Mouse (Mus musculus): ENCODE measurements around the gene Ube2d3.
A peak's percentile ranks its signal among the peaks of the same experiment; 100 is the strongest.
"Not testable (repeated sequence)": the region's sequence is repeated elsewhere in the genome, so short reads cannot be mapped to it uniquely, and the experiment has no call there.

Gene Ube2d3

GRCm38 (mm10) chr3:135438913-135439531 is 1.1 kb downstream of the Ube2d3 start:
- peak; percentile 76 for DNase-seq

DNA sequence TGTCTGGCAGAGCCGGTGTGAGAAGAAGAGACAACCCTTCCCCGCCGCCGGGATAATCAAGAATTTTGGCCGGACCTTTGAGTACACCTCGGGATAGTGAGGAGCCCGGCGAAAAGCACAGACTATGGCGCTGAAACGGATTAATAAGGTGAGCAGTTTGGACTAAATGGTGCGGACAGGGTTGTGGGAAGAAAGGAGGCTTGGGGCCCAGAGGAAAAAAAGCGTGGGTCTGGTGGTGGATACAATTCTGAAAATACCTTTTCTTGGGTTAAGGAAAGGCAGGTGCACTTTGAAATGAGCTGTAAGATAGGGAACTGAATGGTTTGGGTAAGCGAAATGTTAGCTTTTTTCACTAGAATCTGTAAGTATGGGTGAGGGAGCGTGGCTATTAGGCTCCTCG is 1.7 kb downstream of the Ube2d3 start:
- no peak for DNase-seq

DNA sequence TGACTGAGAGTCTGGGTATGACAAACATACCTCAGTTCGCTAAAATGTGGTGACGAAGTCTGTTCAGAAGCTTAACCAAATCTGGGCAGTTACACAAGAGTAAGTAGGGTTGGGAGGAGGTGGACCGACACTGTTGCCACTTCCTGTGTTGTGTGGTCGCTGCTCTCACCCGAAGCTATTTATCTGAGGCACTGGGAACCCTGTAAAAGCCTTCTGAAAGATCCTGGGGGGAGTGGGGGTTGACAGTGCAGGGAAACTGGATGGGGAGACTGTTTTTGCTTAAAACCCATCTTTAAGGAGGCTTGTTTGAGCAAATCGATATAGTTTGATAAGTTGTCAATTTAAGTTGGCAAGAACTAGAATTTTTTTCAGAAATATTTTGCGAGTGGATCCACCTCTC is 2.3 kb downstream of the Ube2d3 start:
- peak; percentile 33 for DNase-seq

DNA sequence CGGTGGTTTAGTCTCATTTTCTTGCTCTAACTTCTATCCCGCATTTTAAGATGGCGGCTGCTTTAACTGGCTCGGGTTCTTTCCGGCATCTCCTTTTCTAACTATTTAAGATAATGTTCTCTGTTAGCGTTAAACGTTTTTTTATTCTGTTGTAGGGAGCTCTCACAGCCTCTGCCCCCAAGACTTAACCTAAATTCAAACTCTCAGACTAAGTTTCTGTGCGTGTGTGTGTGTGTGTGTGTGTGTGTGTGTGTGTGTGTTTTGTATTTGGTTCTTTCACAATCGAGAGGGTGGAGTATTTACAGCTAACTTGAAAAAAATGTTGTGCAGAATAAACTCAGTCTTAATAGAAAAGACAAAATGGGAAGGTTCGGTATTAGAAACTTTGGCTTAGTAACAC is 2.7 kb downstream of the Ube2d3 start:
- DNase-seq: no peak

- no peak for DNase-seq
Measured at GRCm38 (mm10) chr3:135444930-135445329, 7.0 kb downstream of the Ube2d3 start.

DNA sequence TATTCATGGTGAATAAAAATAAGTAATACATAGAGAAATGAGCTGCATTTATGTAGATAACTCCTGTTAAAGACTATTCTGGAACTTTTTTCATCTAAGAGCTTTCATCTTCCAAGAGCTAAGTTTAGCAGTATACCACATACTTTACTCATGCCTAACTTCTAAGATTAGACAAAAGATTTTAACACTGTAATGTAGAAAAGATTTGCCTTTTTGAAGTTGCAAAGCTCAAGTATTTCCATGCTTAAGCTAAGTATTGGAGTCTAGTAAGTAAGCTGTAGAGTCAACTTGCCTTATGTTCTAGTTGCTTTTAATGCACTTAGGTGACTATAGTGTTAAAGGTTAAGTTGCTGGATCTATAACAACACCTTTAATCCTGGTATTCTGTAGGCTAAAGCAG is 21.0 kb downstream of the Ube2d3 start:
- no peak for DNase-seq

DNA sequence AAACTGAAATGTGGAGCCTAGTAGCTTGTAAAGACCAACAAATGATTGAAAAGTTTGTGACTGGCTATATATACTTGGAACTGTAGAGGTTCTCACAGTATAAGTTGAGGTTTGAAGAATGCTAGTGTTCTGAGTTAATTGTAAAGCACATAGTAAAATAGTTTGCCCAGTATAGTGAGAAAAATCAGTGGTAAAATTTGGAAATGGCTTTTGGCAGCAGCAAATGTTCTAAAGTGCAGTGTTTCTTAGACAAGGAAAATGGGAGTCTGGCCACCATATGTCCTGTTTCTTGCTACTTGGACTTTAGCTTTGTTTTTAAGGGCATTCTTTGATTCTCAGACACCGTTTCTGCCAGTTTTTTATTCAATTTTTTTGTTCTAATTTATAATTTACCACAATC is 30.5 kb downstream of the Ube2d3 start:
- DNase-seq: no peak

DNA sequence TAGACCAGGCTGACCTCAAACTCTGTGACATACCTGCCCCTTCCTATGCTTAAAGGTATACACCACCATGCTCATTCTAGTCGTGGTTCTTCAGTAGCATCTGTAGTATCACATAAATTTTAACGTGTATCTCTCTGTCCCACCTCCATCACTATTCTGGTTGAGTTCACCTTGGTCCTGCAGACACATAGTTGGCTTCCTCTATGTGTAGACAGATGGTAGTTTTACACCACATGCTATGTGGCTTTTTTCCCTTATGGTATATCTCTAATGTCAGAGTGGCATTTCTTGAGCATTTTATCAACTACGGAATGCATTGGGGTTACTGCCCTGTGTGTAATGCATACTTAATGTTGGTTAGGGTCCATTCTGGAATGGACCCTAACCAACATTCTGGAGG is 31.2 kb downstream of the Ube2d3 start:
- no peak for DNase-seq

GRCm38 (mm10) chr3:135469974-135470373 is 32.0 kb downstream of the Ube2d3 start:
- peak; percentile 61 for DNase-seq

GRCm38 (mm10) chr3:135470823-135471222 is 32.9 kb downstream of the Ube2d3 start:
- DNase-seq: no peak

DNA sequence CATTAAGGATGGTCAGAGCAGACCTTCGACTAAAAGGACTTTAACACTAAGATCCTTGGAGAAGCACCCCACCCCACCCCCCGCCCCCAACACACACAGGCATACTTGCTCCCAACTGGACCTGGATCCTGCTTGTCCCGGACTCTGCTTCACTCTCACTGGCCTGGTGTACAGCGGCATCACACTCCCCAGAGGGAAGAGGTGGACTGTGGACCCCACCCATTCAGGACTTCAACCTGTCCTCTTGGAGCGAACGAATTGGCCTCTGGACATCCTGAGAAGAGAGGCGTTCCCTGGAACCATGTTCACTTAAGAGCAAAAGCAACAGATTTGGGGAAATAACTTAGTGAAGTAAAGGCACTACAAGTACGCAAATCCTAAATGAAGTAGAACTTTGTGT is 37.1 kb downstream of the Ube2d3 start:
- no peak for DNase-seq

DNA sequence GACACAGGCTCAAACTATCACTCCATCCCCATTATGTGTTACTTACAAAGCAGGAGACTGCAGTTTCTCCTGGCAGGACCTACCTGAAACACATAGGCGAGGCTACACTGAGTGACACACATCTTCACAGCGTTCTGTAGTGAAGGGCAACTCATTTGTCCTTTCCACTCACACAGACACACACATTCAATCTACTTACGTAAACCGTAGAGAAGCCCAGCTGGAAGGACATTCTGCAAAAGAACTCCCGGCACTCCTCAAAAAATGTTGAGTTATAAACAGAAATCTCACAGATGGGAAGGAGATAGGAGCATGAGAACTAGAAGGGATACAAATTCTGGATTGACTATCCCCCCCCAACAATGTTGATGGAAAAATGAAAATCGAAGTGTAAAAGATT is 38.3 kb downstream of the Ube2d3 start:
- DNase-seq: peak; percentile 50

- DNase-seq: no peak
Measured at GRCm38 (mm10) chr3:135476977-135477376, 39.0 kb downstream of the Ube2d3 start.

- not testable (repeated sequence) for DNase-seq
Measured at GRCm38 (mm10) chr3:135479090-135479489, 41.1 kb downstream of the Ube2d3 start.

- no peak for DNase-seq
Measured at GRCm38 (mm10) chr3:135480767-135481166, 42.8 kb downstream of the Ube2d3 start.

- DNase-seq: no peak
Measured at GRCm38 (mm10) chr3:135481608-135482007, 43.7 kb downstream of the Ube2d3 start.

DNA sequence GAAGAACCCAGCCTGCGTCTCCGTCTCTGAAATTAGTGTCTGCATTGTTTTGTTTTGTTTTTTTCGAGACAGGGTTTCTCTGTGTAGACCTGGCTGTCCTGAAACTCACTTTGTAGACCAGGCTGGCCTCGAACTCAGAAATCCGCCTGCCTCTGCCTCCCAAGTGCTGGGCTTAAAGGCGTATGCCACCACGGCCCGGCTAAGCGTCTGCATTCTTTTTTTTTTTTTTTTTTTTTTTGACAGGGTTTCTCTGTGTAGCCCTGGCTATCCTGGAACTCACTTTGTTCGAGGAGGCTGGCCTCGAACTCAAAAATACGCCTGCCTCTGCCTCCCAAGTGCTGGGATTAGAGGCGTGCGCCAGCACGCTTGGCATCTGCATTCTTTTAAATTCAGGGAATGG is 46.7 kb downstream of the Ube2d3 start:
- DNase-seq: not testable (repeated sequence)

DNA sequence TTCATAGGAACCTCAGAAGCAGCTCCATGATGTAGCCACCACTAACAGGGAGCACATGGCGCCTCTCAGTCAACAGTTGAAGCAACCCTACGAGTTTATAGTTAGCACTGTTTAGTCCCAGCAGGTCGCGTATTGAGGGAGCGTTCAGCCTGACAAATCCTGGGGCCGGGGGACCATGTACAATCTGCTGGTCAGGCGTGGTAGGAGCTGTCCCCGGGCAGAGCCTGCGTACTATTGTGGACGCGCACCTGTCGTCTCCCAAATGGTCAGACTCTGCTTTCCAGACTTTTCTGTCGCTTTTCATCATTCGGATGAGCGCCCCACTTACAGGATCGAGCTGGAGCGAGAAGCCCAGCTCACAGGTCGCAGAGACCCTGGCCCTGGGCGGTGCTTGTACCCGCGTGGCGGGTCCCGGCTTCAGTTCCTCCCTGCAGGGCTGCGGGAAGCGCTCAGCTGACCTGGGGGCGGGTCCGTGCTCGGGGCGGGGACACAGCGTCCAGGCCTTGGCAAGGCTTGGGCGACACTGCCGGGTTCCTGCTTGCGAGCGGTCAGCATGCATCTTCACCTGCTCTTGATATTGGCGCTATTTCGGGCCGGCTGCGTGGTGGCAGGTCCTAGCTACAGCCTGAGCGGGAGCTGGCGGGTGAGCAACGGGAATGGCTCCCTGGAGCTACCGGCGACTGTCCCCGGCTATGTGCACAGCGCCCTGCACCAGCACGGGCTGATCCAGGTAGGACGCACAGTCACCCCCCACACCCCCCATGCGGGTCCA is 47.4 kb downstream of the Ube2d3 start, which contains the start of gene Manba:
Gene Manba (plus strand): TSS at position 484 of the 772 bp plus-strand sequence.
- DNase-seq: peak; percentile 61

DNA sequence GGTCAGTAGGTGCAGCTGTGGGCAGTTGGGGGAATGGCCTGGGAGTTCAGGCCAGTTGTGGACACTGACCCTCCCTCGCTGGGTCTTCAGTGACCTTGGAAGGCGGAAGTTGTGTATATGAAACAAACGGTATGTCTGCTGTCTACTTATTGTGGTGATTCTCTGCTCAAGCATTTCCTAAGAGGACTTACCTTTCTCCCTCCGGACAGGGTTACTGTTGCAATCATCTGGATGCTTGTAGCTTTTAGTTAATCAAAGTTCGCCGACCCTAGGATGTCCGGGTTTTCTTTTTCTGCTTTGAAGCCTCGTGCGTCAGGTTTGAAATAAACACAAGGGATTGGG is 47.9 kb downstream of the Ube2d3 start:
- no peak for DNase-seq

- no peak for DNase-seq
Measured at GRCm38 (mm10) chr3:135486351-135486750, 48.4 kb downstream of the Ube2d3 start.

DNA sequence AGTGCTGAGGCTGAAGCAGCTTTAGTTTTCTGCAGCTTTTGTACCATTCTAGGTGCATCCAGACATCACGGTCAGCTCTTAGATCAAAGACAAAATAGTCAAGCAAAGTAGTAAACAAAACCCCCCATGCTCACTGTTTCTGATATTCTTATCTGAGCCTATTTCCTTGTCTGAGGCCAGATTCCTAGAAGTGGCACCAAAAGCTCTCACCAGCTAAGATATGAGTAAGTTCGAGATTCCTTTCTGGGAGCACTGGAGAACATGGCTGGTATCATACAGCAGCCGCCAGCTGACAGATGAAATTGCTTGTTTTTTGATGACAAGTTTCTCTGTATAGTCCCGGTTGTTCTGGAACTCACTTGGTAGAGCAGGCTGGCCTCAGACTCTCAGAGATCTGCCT is 49.9 kb downstream of the Ube2d3 start:
- DNase-seq: no peak

DNA sequence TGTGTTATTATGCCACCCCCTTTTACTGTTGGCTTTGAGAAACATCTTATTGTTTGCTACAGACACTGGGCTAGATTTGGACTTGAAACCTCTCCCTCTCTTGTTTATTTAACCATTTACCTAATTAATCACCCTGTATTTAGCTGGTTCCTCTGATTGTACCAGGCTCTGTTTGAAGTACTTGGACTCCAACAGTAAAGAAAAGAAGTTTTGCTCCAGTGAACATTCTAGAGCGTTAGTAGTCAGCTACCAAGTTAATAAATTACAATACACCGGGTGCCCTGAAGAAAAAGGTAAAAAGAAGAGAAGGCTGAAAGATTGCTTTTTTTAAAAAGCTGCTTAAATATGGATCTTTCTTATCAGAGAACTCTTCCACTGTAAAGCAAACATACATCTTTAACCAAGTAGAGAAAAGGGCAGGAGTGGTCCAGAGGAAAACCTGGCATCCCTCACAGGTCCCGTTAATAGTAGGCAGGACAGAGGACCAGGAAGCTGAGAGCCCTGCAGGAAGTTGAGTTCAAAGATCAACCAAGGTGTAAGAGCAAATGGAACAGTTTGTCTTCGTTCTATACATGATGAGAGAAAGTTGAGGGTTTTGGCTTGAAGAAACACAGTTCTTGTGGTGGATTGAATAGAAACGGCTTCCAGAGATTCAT is 52.0 kb downstream of the Ube2d3 start:
- no peak for DNase-seq

DNA sequence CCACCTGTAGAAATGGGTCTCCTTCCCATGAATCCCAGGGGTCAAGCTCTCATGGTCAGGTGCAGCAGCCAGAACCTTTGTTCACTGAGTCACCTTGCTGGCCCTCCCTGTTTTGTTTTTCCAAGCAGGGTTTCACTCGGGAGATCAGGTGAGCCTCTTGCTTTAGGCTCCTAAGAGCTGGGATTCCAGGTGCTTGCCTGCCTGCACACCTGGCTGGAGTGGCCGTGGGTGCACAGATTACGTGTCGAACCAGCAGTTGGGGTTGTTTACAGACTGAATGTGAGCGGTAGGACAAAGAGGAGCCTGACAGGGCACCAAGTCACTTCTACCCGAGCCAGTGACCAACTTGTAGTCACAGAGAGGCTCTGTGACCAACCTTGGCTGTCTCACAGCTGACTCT is 53.2 kb downstream of the Ube2d3 start:
- no peak for DNase-seq

GRCm38 (mm10) chr3:135493320-135493719 is 55.4 kb downstream of the Ube2d3 start:
- not testable (repeated sequence) for DNase-seq
